Mouse (Mus musculus) lung, postnatal 0 days (tissue): ENCODE measurements at regions not wholly inside any gene's neighbourhood (a gene's known extent, or its start where the extent isn't known, plus 50 kb on each side); places are given as distances from the start of the nearest gene placed in this dataset.

ENCODE experiments used
- CTCF ChIP-seq: IDR thresholded peaks from 2 replicates; pipeline ENCODE4 v1.5.1; 2016; ENCODE audit warnings: antibody characterized with exemption, mild to moderate bottlenecking
- EP300 ChIP-seq: IDR thresholded peaks from 2 replicates; pipeline ENCODE4 v1.6.1; 2016; ENCODE audit warnings: antibody characterized with exemption, mild to moderate bottlenecking, control low read depth

GRCm38 (mm10) chr7:34569747-34570113, 86.8 kb downstream of the Kctd15 start:
- no peak for TF ChIP-seq EP300
- no peak for TF ChIP-seq CTCF
